Mouse (Mus musculus): Measurements from ENCODE around the gene Acot3.

GRCm38 (mm10) chr12:84063833-84064232, 11.9 kb downstream of the Acot3 start:
- TF ChIP-seq EP300 (IDR thresholded peaks at IDR 0.05; ENCODE audit: low read depth) (no peak), CTCF (IDR thresholded peaks at IDR 0.05; ENCODE audit: low read depth) (no peak)
